Mouse (Mus musculus) c-Kit-positive CD71-negative TER-119-negative erythroid progenitor cells, embryonic 14.5 days (primary cell): Measurements from ENCODE around the gene Kcnma1.

ENCODE experiments used
- DNase-seq: peaks from one replicate; pipeline ENCODE4 v3.0.0-alpha.2; 2013; ENCODE audit warnings: low read depth

The Kcnma1 gene

GRCm38 (mm10) chr14:23959061-23959460 lies 55.2 kb downstream of the Kcnma1 start:
- no peak for DNase-seq

GRCm38 (mm10) chr14:23957270-23957669 lies 57.0 kb downstream of the Kcnma1 start:
- no peak for DNase-seq

- DNase-seq, result no peak
These were observed 70.4 kb downstream of the Kcnma1 start for GRCm38 (mm10) chr14:23943876-23944275.

- no peak for DNase-seq
These were observed 71.1 kb downstream of the Kcnma1 start for GRCm38 (mm10) chr14:23943152-23943551.

- no peak for DNase-seq
These were observed 72.2 kb downstream of the Kcnma1 start for GRCm38 (mm10) chr14:23942103-23942502.

- DNase-seq, result no peak
These were observed 79.3 kb downstream of the Kcnma1 start for GRCm38 (mm10) chr14:23935016-23935415.

GRCm38 (mm10) chr14:23931671-23932071 lies 82.6 kb downstream of the Kcnma1 start:
- DNase-seq, result no peak

GRCm38 (mm10) chr14:23929168-23929567 lies 85.1 kb downstream of the Kcnma1 start:
- DNase-seq, result no peak

- no peak for DNase-seq
These were observed 90.9 kb downstream of the Kcnma1 start for GRCm38 (mm10) chr14:23923356-23923755.

GRCm38 (mm10) chr14:23922755-23923154 lies 91.5 kb downstream of the Kcnma1 start:
- no peak for DNase-seq

- no peak for DNase-seq
These were observed 103.1 kb downstream of the Kcnma1 start for GRCm38 (mm10) chr14:23911108-23911629.

- no peak for DNase-seq
These were observed 105.7 kb downstream of the Kcnma1 start for GRCm38 (mm10) chr14:23908564-23908963.

GRCm38 (mm10) chr14:23902636-23903279 lies 111.5 kb downstream of the Kcnma1 start:
- DNase-seq, result no peak

- DNase-seq, result no peak
These were observed 114.8 kb downstream of the Kcnma1 start for GRCm38 (mm10) chr14:23899462-23899861.

- DNase-seq, result no peak
These were observed 116.5 kb downstream of the Kcnma1 start for GRCm38 (mm10) chr14:23897815-23898214.

- no peak for DNase-seq
These were observed 118.3 kb downstream of the Kcnma1 start for GRCm38 (mm10) chr14:23896036-23896435.

- DNase-seq, result no peak
These were observed 128.2 kb downstream of the Kcnma1 start for GRCm38 (mm10) chr14:23886112-23886511.

- DNase-seq, result no peak
These were observed 128.8 kb downstream of the Kcnma1 start for GRCm38 (mm10) chr14:23885539-23885938.

- no peak for DNase-seq
These were observed 129.2 kb downstream of the Kcnma1 start for GRCm38 (mm10) chr14:23885071-23885470.

GRCm38 (mm10) chr14:23882001-23882400 lies 132.3 kb downstream of the Kcnma1 start:
- DNase-seq, result no peak

GRCm38 (mm10) chr14:23879331-23879730 lies 135.0 kb downstream of the Kcnma1 start:
- no peak for DNase-seq

- no peak for DNase-seq
These were observed 136.7 kb downstream of the Kcnma1 start for GRCm38 (mm10) chr14:23877561-23877960.

GRCm38 (mm10) chr14:23874545-23874944 lies 139.7 kb downstream of the Kcnma1 start:
- no peak for DNase-seq

GRCm38 (mm10) chr14:23857034-23857433 lies 157.3 kb downstream of the Kcnma1 start:
- DNase-seq, result no peak
